Mouse (Mus musculus): Measurements from ENCODE around the gene Atg4c. TPM values are rescaled to one million over a fixed set of nuclear protein-coding genes. Genes with fewer than 3 reads are reported as not detected.
A peak's percentile ranks its signal among the peaks of the same experiment; 100 is the strongest.

The Atg4c gene
- polyA plus RNA-seq, 1 experiment from 2014 or later = 21.3 TPM

DNA sequence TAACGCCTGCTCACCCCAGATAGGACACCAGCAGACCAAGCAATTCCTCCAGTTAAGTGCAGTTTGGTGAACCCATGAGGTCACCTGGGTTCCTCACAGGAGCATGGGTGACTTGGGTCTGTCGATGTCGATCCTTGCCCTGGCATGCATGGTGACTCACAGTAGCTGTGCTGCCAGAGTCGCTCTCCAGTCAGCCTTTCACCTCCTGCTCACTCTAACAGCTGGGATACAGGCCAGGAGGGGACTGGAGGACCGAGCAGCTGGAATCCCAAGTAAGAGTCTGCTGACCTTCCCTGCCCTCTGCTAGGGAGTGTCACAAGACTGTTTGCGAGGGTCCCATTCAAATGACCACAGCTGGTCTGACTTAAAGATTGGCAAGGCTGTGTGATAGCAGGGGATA is 33.5 kb downstream of the Atg4c start:
- Histone ChIP-seq H3K9ac (ENCODE audit: low read depth, low read length) (no peak overlapping the region), H3K9me3 (replicated peaks; ENCODE audit: control insufficient read depth, low read length, poor library complexity, severe bottlenecking) (no peaks in the 10 kb centered on the region), H3K4me3 (ENCODE audit: low read depth, low read length) (no peak overlapping the region), H3K4me2 (ENCODE audit: low read length) (no peak overlapping the region), H3K36me3 (ENCODE audit: control insufficient read depth, insufficient read depth, low read length) (peaks cover 7% of the 10 kb centered on the region), H3K27me3 (ENCODE audit: control insufficient read depth, insufficient read depth, low read depth, low read length) (no peaks in the 10 kb centered on the region), H3K4me1 (ENCODE audit: control insufficient read depth, insufficient read depth, low read length) (no peaks in the 10 kb centered on the region), H3K27ac (ENCODE audit: low read length) (no peak overlapping the region)
- ATAC-seq = no peak
- WGBS = 81% methylated on average over 6 of the region's 6 CpGs

- Histone ChIP-seq H3K4me2 (ENCODE audit: low read length) (no peak overlapping the region), H3K4me3 (ENCODE audit: low read depth, low read length) (no peak overlapping the region), H3K27ac (ENCODE audit: low read length) (no peak overlapping the region), H3K9ac (ENCODE audit: low read depth, low read length) (no peak overlapping the region), H3K9me3 (replicated peaks; ENCODE audit: control insufficient read depth, low read length, poor library complexity, severe bottlenecking) (no peaks in the 10 kb centered on the region), H3K27me3 (ENCODE audit: control insufficient read depth, insufficient read depth, low read depth, low read length) (no peaks in the 10 kb centered on the region), H3K4me1 (ENCODE audit: control insufficient read depth, insufficient read depth, low read length) (no peaks in the 10 kb centered on the region), H3K36me3 (ENCODE audit: control insufficient read depth, insufficient read depth, low read length) (peaks cover 9% of the 10 kb centered on the region)
- ATAC-seq = no peak
- WGBS = 76% methylated on average over 8 of the region's 8 CpGs
Measured at GRCm38 (mm10) chr4:99229371-99229770, 35.6 kb downstream of the Atg4c start.

GRCm38 (mm10) chr4:99235203-99235856 is 41.6 kb downstream of the Atg4c start:
- H3K9me3 ChIP-seq (replicated peaks; ENCODE audit: control insufficient read depth, low read length, poor library complexity, severe bottlenecking) = 0 out of 2 replicates have a peak, but pooled peaks cover 2% of the 10 kb centered on the region
- ATAC-seq = peak; percentile 84
- no peak overlapping the region for H3K27ac ChIP-seq (ENCODE audit: low read length)
- H3K36me3 ChIP-seq (ENCODE audit: control insufficient read depth, insufficient read depth, low read length) = peaks cover 7% of the 10 kb centered on the region
- H3K27me3 ChIP-seq (ENCODE audit: control insufficient read depth, insufficient read depth, low read depth, low read length) = no peaks in the 10 kb centered on the region
- no peak overlapping the region for H3K9ac ChIP-seq (ENCODE audit: low read depth, low read length)
- no peak overlapping the region for H3K4me2 ChIP-seq (ENCODE audit: low read length)
- no peak overlapping the region for H3K4me3 ChIP-seq (ENCODE audit: low read depth, low read length)
- WGBS = 87% methylated on average over 8 of the region's 8 CpGs
- H3K4me1 ChIP-seq (ENCODE audit: control insufficient read depth, insufficient read depth, low read length) = no peaks in the 10 kb centered on the region

GRCm38 (mm10) chr4:99238305-99238704 is 44.6 kb downstream of the Atg4c start:
- H3K4me3 ChIP-seq (ENCODE audit: low read depth, low read length) = no peak overlapping the region
- 0 out of 2 replicates have a peak, but pooled peaks cover 2% of the 10 kb centered on the region for H3K9me3 ChIP-seq (replicated peaks; ENCODE audit: control insufficient read depth, low read length, poor library complexity, severe bottlenecking)
- H3K27me3 ChIP-seq (ENCODE audit: control insufficient read depth, insufficient read depth, low read depth, low read length) = no peaks in the 10 kb centered on the region
- H3K27ac ChIP-seq (ENCODE audit: low read length) = no peak overlapping the region
- no peaks in the 10 kb centered on the region for H3K4me1 ChIP-seq (ENCODE audit: control insufficient read depth, insufficient read depth, low read length)
- 96% methylated on average over 2 of the region's 2 CpGs for WGBS
- H3K4me2 ChIP-seq (ENCODE audit: low read length) = no peak overlapping the region
- no peak for ATAC-seq
- no peak overlapping the region for H3K9ac ChIP-seq (ENCODE audit: low read depth, low read length)
- peaks cover 7% of the 10 kb centered on the region for H3K36me3 ChIP-seq (ENCODE audit: control insufficient read depth, insufficient read depth, low read length)

GRCm38 (mm10) chr4:99241674-99242073 is 47.9 kb downstream of the Atg4c start:
- Histone ChIP-seq H3K9me3 (replicated peaks; ENCODE audit: control insufficient read depth, low read length, poor library complexity, severe bottlenecking) (0 out of 2 replicates have a peak, but pooled peaks cover 2% of the 10 kb centered on the region), H3K9ac (ENCODE audit: low read depth, low read length) (no peak overlapping the region), H3K27ac (ENCODE audit: low read length) (no peak overlapping the region), H3K27me3 (ENCODE audit: control insufficient read depth, insufficient read depth, low read depth, low read length) (no peaks in the 10 kb centered on the region), H3K4me1 (ENCODE audit: control insufficient read depth, insufficient read depth, low read length) (no peaks in the 10 kb centered on the region), H3K4me2 (ENCODE audit: low read length) (no peak overlapping the region), H3K4me3 (ENCODE audit: low read depth, low read length) (no peak overlapping the region), H3K36me3 (ENCODE audit: control insufficient read depth, insufficient read depth, low read length) (peaks cover 5% of the 10 kb centered on the region)
- 51% methylated on average over 5 of the region's 5 CpGs for WGBS
- ATAC-seq = no peak

DNA sequence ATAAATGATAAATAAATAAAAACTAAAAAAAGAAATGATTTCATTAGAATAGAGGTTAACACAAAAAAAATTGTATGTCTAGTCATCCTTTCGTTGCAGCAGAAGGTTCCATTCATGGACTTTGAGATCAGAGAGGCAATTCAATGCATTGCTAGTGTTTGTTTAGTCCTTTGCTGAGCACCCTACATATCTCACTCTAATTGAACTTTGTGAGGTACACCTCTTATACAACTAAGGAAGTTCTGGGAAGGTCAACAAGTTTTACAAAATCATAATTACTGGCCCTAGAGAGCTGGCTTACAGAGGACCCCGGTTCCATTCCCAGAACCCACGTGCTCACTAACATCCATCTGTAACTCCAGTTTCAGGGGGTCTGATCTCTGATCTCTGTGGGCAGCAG is 55.6 kb downstream of the Atg4c start:
- Histone ChIP-seq H3K4me2 (ENCODE audit: low read length) (no peak overlapping the region), H3K27me3 (ENCODE audit: control insufficient read depth, insufficient read depth, low read depth, low read length) (no peaks in the 10 kb centered on the region), H3K9ac (ENCODE audit: low read depth, low read length) (no peak overlapping the region), H3K36me3 (ENCODE audit: control insufficient read depth, insufficient read depth, low read length) (no peaks in the 10 kb centered on the region; the same call in 1 of the 2 replicates), H3K4me3 (ENCODE audit: low read depth, low read length) (no peak overlapping the region), H3K4me1 (ENCODE audit: control insufficient read depth, insufficient read depth, low read length) (no peaks in the 10 kb centered on the region), H3K27ac (ENCODE audit: low read length) (no peak overlapping the region), H3K9me3 (replicated peaks; ENCODE audit: control insufficient read depth, low read length, poor library complexity, severe bottlenecking) (no peaks in the 10 kb centered on the region)
- no peak for ATAC-seq
- 90% methylated on average over 3 of the region's 3 CpGs for WGBS

DNA sequence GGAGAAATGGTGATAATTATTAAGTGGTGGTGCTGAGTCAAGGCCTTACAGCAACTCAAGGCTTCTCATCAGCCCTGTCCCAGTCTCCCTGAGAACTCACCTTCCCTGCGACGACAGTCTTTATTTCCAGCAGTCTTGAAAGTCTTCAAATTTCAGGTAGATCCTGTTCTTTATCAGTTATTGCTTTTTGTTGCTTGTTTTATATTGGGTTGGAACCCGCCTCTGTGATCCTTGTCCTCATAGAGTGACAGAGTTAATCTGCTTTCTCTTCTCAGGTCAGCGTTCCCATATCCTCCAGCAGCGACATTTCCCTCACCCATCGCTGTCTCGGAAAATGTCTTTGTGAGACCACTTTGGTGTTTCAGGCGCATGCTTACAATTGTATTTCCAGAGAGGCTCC is 56.1 kb downstream of the Atg4c start:
- H3K4me1 ChIP-seq (ENCODE audit: control insufficient read depth, insufficient read depth, low read length) = no peaks in the 10 kb centered on the region
- H3K36me3 ChIP-seq (ENCODE audit: control insufficient read depth, insufficient read depth, low read length) = no peaks in the 10 kb centered on the region; the same call in 1 of the 2 replicates
- ATAC-seq = no peak
- H3K27me3 ChIP-seq (ENCODE audit: control insufficient read depth, insufficient read depth, low read depth, low read length) = no peaks in the 10 kb centered on the region
- H3K4me3 ChIP-seq (ENCODE audit: low read depth, low read length) = no peak overlapping the region
- no peak overlapping the region for H3K4me2 ChIP-seq (ENCODE audit: low read length)
- no peak overlapping the region for H3K27ac ChIP-seq (ENCODE audit: low read length)
- no peaks in the 10 kb centered on the region for H3K9me3 ChIP-seq (replicated peaks; ENCODE audit: control insufficient read depth, low read length, poor library complexity, severe bottlenecking)
- H3K9ac ChIP-seq (ENCODE audit: low read depth, low read length) = no peak overlapping the region
- WGBS = 92% methylated on average over 8 of the region's 8 CpGs

DNA sequence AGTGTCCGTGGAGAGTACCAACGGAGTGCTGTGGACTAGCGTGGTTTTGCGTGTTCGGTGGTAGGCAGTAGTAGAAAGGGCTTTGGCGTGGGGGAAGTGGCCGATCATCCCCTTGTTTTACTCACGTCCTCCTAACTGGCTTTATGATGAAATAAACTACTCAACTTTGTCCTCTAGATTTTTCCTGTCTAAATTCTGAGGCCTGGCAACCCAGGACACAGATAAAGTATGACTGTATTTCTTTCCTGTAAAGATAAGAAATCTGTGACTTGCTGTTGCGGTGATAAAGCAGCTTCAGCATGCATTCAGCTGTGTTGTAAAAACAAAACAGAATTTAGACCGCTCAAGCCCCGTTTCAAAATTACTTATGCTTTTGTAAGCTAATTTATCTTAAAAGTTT is 59.2 kb downstream of the Atg4c start:
- H3K4me2 ChIP-seq (ENCODE audit: low read length) = no peak overlapping the region
- no peak overlapping the region for H3K9ac ChIP-seq (ENCODE audit: low read depth, low read length)
- no peaks in the 10 kb centered on the region for H3K27me3 ChIP-seq (ENCODE audit: control insufficient read depth, insufficient read depth, low read depth, low read length)
- 95% methylated on average over 11 of the region's 11 CpGs for WGBS
- no peak overlapping the region for H3K4me3 ChIP-seq (ENCODE audit: low read depth, low read length)
- no peaks in the 10 kb centered on the region for H3K4me1 ChIP-seq (ENCODE audit: control insufficient read depth, insufficient read depth, low read length)
- no peaks in the 10 kb centered on the region for H3K9me3 ChIP-seq (replicated peaks; ENCODE audit: control insufficient read depth, low read length, poor library complexity, severe bottlenecking)
- H3K27ac ChIP-seq (ENCODE audit: low read length) = no peak overlapping the region
- no peaks in the 10 kb centered on the region; the same call in 1 of the 2 replicates for H3K36me3 ChIP-seq (ENCODE audit: control insufficient read depth, insufficient read depth, low read length)
- no peak for ATAC-seq

DNA sequence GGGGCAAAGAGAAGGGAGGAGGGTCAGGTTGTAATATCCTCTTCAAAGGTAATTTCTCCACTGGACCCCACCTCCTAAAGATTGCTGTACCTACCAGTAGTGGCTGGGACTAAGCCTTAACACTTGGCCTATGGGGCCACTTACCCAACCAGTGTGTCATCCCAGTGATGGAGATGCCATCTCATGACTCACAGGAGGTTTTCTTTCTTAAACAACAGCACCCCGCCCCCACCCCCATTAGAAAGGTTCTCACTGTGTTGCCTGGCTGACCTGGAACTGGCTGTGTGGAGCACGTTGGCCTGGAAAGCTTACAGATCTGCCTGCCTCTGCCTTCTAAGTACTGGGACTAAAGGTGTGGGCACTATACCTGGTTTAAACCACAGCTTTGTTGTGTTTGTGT is 69.5 kb downstream of the Atg4c start:
- no peaks in the 10 kb centered on the region for H3K9me3 ChIP-seq (replicated peaks; ENCODE audit: control insufficient read depth, low read length, poor library complexity, severe bottlenecking)
- H3K9ac ChIP-seq (ENCODE audit: low read depth, low read length) = no peak overlapping the region
- WGBS = 94% methylated on average over 2 of the region's 2 CpGs
- no peak for ATAC-seq
- no peaks in the 10 kb centered on the region for H3K27me3 ChIP-seq (ENCODE audit: control insufficient read depth, insufficient read depth, low read depth, low read length)
- H3K4me1 ChIP-seq (ENCODE audit: control insufficient read depth, insufficient read depth, low read length) = no peaks in the 10 kb centered on the region
- no peak overlapping the region for H3K27ac ChIP-seq (ENCODE audit: low read length)
- no peak overlapping the region for H3K4me2 ChIP-seq (ENCODE audit: low read length)
- H3K4me3 ChIP-seq (ENCODE audit: low read depth, low read length) = no peak overlapping the region
- H3K36me3 ChIP-seq (ENCODE audit: control insufficient read depth, insufficient read depth, low read length) = no peaks in the 10 kb centered on the region

Data from midbrain, embryonic 16.5 days (tissue).